Mouse (Mus musculus): ENCODE data around the gene Vps37c. TPM values are rescaled to one million over a fixed set of nuclear protein-coding genes. Genes with fewer than 3 reads are reported as not detected.
A peak's percentile ranks its signal among the peaks of the same experiment; 100 is the strongest.

The Vps37c gene
- polyA plus RNA-seq, 1 experiment from 2014 or later = 26.2 TPM

DNA sequence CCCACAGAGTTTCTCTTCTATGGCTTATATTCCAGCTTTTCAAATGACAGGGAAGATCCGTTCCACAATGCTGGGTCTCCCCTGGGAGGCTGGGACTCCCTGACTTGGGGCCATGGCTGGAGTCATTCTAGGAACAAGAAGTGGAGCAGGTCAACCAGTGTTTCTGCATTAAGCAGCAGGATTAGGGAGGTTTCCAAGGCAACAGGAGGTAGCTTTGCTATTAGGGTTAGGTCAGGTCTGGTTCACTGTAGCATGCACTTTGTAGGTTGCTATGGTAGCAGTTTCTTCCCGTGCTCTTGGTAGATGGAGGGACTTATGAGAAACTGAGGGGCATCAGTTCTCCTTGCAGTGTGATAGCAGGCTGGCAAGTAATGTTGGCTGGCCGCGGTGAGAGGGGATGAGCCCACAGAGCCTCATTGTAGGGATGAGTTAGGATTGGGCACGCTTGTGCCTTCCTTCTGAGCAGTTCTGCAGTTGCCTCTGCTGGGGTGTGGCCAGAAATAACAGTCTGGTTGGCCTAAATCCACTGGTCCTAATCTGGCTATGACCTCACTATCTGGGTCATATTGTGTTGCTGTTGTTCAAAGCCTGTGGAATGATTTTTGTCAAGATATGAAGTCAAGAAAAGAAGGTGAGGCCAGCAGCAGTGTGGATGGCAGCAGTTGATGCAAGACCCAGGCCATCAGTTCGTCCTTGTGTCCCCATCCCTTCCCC lies 12.6 kb downstream of the Vps37c start:
- H3K27ac ChIP-seq (replicated peaks; ENCODE audit: low read depth, low read length) = no peak overlapping the region
- H3K9ac ChIP-seq (replicated peaks; ENCODE audit: low read length) = no peak overlapping the region
- H3K4me3 ChIP-seq (ENCODE audit: low read depth, low read length) = no peak overlapping the region
- ATAC-seq (replicated peaks; ENCODE audit: insufficient number of reproducible peaks, low FRiP score, low TSS enrichment, low read depth) (no peak), DNase-seq (ENCODE audit: low spot score) (no peak)
- H3K9me3 ChIP-seq (replicated peaks; ENCODE audit: control insufficient read depth, low read length) = no peaks in the 10 kb centered on the region
- no peaks in the 10 kb centered on the region for H3K27me3 ChIP-seq (ENCODE audit: control insufficient read depth, insufficient read depth, low read length)
- no peaks in the 10 kb centered on the region for H3K36me3 ChIP-seq (replicated peaks; ENCODE audit: control insufficient read depth, insufficient read depth, low read depth, low read length)
- no peak overlapping the region for H3K4me2 ChIP-seq (ENCODE audit: low read depth, low read length)
- WGBS = 64% methylated on average over 6 of the region's 6 CpGs
- no peaks in the 10 kb centered on the region for H3K4me1 ChIP-seq (ENCODE audit: control insufficient read depth, insufficient read depth, low read length)

DNA sequence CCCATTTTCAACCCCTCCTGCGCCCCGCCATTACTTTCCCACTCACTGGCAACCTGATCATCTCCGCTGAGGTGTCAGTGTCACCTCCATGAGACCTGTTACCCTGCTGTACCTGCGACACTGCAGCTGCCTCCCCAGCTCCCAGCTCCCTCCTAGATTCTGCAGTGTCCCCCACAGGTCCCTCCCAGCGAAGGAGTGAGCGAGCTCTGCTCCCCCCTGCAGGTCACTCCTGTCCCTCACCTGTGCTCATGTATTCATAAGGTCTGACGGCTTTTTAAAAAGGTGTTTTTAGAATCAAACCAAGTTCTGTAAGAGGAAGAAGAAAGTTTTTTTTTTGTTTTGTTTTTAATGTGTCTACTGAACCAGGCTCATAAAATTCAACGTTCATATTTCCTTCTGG lies 13.6 kb downstream of the Vps37c start:
- ATAC-seq (replicated peaks; ENCODE audit: insufficient number of reproducible peaks, low FRiP score, low TSS enrichment, low read depth) (no peak), DNase-seq (ENCODE audit: low spot score) (no peak)
- no peaks in the 10 kb centered on the region for H3K36me3 ChIP-seq (replicated peaks; ENCODE audit: control insufficient read depth, insufficient read depth, low read depth, low read length)
- no peak overlapping the region for H3K9ac ChIP-seq (replicated peaks; ENCODE audit: low read length)
- H3K9me3 ChIP-seq (replicated peaks; ENCODE audit: control insufficient read depth, low read length) = no peaks in the 10 kb centered on the region
- H3K4me1 ChIP-seq (ENCODE audit: control insufficient read depth, insufficient read depth, low read length) = no peaks in the 10 kb centered on the region
- H3K4me2 ChIP-seq (ENCODE audit: low read depth, low read length) = no peak overlapping the region
- no peaks in the 10 kb centered on the region for H3K27me3 ChIP-seq (ENCODE audit: control insufficient read depth, insufficient read depth, low read length)
- H3K27ac ChIP-seq (replicated peaks; ENCODE audit: low read depth, low read length) = no peak overlapping the region
- H3K4me3 ChIP-seq (ENCODE audit: low read depth, low read length) = no peak overlapping the region
- WGBS = 71% methylated on average over 8 of the region's 8 CpGs

DNA sequence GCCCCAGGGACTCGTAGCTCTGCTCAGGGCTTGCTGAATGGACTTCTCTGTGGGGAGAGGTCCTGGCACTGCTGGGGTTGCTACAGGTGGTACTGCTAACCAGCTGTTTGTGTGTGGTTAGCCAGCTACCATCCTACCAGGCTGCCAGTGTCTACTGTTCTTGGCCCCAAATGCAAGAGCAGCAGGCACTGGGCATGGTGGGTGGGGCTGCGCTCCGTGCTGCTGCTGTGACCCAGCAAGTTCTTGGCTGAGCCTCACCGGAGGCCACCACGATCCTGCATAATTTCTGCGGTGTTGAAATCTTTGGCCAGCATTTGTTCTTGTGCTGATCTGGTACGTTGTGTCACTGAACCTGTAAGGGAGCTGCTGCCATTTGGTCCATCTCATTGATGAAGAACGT lies 14.9 kb downstream of the Vps37c start:
- no peak overlapping the region; the same call in 1 of the 2 replicates for H3K4me2 ChIP-seq (ENCODE audit: low read depth, low read length)
- ATAC-seq (replicated peaks; ENCODE audit: insufficient number of reproducible peaks, low FRiP score, low TSS enrichment, low read depth) (no peak), DNase-seq (ENCODE audit: low spot score) (no peak)
- no peak overlapping the region for H3K9ac ChIP-seq (replicated peaks; ENCODE audit: low read length)
- no peaks in the 10 kb centered on the region for H3K9me3 ChIP-seq (replicated peaks; ENCODE audit: control insufficient read depth, low read length)
- H3K4me3 ChIP-seq (ENCODE audit: low read depth, low read length) = no peak overlapping the region
- no peaks in the 10 kb centered on the region for H3K4me1 ChIP-seq (ENCODE audit: control insufficient read depth, insufficient read depth, low read length)
- WGBS = 91% methylated on average over 8 of the region's 8 CpGs
- H3K27ac ChIP-seq (replicated peaks; ENCODE audit: low read depth, low read length) = no peak overlapping the region
- no peaks in the 10 kb centered on the region for H3K36me3 ChIP-seq (replicated peaks; ENCODE audit: control insufficient read depth, insufficient read depth, low read depth, low read length)
- H3K27me3 ChIP-seq (ENCODE audit: control insufficient read depth, insufficient read depth, low read length) = no peaks in the 10 kb centered on the region

DNA sequence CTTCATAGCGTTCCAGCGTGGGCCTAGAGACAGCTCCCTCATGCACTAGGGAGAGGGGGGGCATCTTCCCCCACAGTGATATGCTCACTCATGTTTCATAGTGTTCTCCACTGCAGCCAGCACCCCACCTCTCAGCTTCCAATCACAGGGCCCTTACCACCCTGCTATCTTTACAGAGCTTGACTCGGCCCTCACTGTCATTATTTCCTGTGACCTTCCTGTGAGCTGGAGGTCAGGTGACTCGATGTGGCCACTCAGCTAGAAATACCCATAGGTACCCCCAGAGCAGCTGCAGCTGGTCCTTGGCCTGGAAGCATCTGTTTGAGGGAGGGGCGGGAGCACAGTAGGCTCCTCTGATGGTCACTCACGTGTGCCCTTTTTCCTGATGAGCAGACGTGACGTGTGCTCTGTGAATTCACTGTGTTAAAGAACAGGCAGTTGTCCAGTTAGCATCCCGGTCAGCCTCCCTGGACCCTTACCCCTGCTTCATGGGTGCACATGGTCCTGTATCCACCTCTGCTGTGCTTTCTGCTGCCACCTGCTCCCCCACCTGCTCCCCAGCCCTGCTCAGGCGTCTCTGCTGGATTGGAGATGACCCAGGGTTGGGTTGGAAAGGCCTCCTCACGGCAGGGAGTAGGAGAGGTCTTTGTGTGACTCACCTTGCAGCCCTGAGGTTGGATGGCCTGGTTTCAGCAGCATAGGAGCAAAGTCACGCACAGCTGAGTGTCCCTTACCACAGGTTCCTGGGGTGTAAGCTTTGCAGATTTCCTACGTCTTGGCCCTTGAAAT lies 18.7 kb downstream of the Vps37c start:
- Histone ChIP-seq H3K9ac (replicated peaks; ENCODE audit: low read length) (no peak overlapping the region), H3K4me2 (ENCODE audit: low read depth, low read length) (no peak overlapping the region), H3K36me3 (replicated peaks; ENCODE audit: control insufficient read depth, insufficient read depth, low read depth, low read length) (peaks cover 4% of the 10 kb centered on the region; the same call in 1 of the 2 replicates), H3K9me3 (replicated peaks; ENCODE audit: control insufficient read depth, low read length) (no peaks in the 10 kb centered on the region), H3K27me3 (ENCODE audit: control insufficient read depth, insufficient read depth, low read length) (no peaks in the 10 kb centered on the region), H3K27ac (replicated peaks; ENCODE audit: low read depth, low read length) (no peak overlapping the region), H3K4me1 (ENCODE audit: control insufficient read depth, insufficient read depth, low read length) (no peaks in the 10 kb centered on the region), H3K4me3 (ENCODE audit: low read depth, low read length) (no peak overlapping the region)
- ATAC-seq (replicated peaks; ENCODE audit: insufficient number of reproducible peaks, low FRiP score, low TSS enrichment, low read depth) = no peak
- DNase-seq (ENCODE audit: low spot score) = no peak
- 74% methylated on average over 13 of the region's 13 CpGs for WGBS

DNA sequence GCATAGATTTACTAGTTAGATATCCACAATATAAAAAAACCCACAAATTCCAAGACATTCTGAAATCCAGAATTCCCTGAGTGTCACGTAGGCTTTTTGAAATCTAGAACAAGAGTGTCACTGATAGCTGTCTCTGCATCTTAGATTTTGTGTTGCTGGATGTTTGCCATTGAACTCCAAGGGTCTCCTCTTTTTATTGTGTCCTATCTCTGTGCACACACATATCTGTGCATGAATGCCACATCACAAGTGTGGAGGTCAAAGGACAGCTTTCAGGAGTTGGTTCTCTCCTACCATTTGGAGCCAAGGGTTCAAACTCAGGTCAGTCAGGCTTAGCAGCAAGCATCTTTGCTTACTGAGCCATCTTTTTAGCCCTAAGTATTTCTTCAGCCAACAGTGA lies 19.3 kb downstream of the Vps37c start:
- Histone ChIP-seq H3K4me1 (ENCODE audit: control insufficient read depth, insufficient read depth, low read length) (no peaks in the 10 kb centered on the region), H3K9ac (replicated peaks; ENCODE audit: low read length) (no peak overlapping the region), H3K27ac (replicated peaks; ENCODE audit: low read depth, low read length) (no peak overlapping the region), H3K27me3 (ENCODE audit: control insufficient read depth, insufficient read depth, low read length) (no peaks in the 10 kb centered on the region), H3K4me3 (ENCODE audit: low read depth, low read length) (no peak overlapping the region), H3K4me2 (ENCODE audit: low read depth, low read length) (no peak overlapping the region), H3K36me3 (replicated peaks; ENCODE audit: control insufficient read depth, insufficient read depth, low read depth, low read length) (peaks cover 4% of the 10 kb centered on the region), H3K9me3 (replicated peaks; ENCODE audit: control insufficient read depth, low read length) (no peaks in the 10 kb centered on the region)
- no peak for DNase-seq (ENCODE audit: low spot score)
- no peak for ATAC-seq (replicated peaks; ENCODE audit: insufficient number of reproducible peaks, low FRiP score, low TSS enrichment, low read depth)
- 83% methylated on average over 1 of the region's 1 CpGs for WGBS

DNA sequence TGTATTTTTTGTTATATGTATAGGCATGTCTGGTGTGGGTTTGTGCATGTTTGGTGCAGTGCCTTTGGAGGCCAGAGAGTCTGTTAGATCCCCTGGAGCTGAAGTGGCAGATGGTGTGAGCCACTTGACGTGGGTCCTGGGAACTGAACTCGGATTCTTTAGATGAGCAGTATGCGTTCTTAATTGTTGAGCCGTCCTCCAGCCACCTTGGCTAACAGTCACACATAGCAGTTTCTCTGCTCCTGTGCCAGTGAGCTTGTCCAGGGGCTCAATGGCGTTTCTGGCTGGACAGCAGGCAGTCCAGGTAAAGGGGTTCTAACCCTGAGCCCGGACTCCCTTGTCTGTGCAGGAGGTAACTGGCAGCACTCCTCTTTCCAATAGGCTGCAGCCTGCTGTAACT lies 20.4 kb downstream of the Vps37c start:
- Histone ChIP-seq H3K4me2 (ENCODE audit: low read depth, low read length) (no peak overlapping the region), H3K27ac (replicated peaks; ENCODE audit: low read depth, low read length) (no peak overlapping the region), H3K27me3 (ENCODE audit: control insufficient read depth, insufficient read depth, low read length) (no peaks in the 10 kb centered on the region), H3K4me3 (ENCODE audit: low read depth, low read length) (no peak overlapping the region), H3K9ac (replicated peaks; ENCODE audit: low read length) (no peak overlapping the region), H3K4me1 (ENCODE audit: control insufficient read depth, insufficient read depth, low read length) (no peaks in the 10 kb centered on the region), H3K9me3 (replicated peaks; ENCODE audit: control insufficient read depth, low read length) (no peaks in the 10 kb centered on the region), H3K36me3 (replicated peaks; ENCODE audit: control insufficient read depth, insufficient read depth, low read depth, low read length) (peaks cover 4% of the 10 kb centered on the region)
- no peak for ATAC-seq (replicated peaks; ENCODE audit: insufficient number of reproducible peaks, low FRiP score, low TSS enrichment, low read depth)
- no peak for DNase-seq (ENCODE audit: low spot score)
- 65% methylated on average over 6 of the region's 6 CpGs for WGBS

DNA sequence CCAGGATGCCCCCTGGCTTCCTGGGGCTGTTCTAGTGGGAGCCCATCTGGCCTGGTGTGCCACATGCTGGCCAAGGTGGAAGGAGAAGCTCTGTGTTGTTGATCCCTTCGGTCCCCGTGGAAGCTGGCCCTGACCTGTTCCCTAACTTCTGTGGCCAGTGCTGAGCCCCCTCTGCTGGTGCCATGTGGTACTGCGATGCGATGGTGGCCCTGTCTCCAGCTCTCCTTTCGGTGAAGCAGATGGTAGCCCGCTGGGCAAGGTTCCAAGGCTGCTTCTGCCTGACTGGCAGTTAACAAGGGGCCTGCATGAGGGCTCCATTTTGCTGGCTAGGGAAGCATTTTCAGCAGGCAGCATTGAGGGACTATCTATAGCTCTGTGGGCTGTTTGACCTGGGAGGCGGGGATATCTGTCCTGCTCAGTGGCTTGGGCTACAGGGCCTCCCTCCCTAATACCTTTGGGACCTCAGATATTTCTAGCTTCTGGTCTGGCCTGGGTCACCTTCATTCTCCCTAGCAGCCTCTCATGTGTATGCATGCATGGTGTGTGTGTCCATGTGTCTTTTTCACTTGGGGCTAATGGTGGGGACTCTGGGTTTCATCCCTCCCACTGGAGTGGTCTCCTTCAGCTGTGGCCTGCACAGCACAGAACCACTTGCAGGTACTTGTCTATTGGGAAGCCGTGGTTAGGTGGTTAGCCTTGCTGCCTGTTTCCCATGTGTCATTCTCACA lies 21.0 kb downstream of the Vps37c start:
- Histone ChIP-seq H3K9me3 (replicated peaks; ENCODE audit: control insufficient read depth, low read length) (no peaks in the 10 kb centered on the region), H3K36me3 (replicated peaks; ENCODE audit: control insufficient read depth, insufficient read depth, low read depth, low read length) (peaks cover 4% of the 10 kb centered on the region), H3K27me3 (ENCODE audit: control insufficient read depth, insufficient read depth, low read length) (no peaks in the 10 kb centered on the region), H3K4me2 (ENCODE audit: low read depth, low read length) (no peak overlapping the region), H3K9ac (replicated peaks; ENCODE audit: low read length) (no peak overlapping the region), H3K27ac (replicated peaks; ENCODE audit: low read depth, low read length) (no peak overlapping the region), H3K4me1 (ENCODE audit: control insufficient read depth, insufficient read depth, low read length) (no peaks in the 10 kb centered on the region), H3K4me3 (ENCODE audit: low read depth, low read length) (no peak overlapping the region)
- WGBS = 24% methylated on average over 8 of the region's 8 CpGs
- ATAC-seq (replicated peaks; ENCODE audit: insufficient number of reproducible peaks, low FRiP score, low TSS enrichment, low read depth) (peak; percentile 58), DNase-seq (ENCODE audit: low spot score) (peak; percentile 88)
